Mouse (Mus musculus) erythroblast, embryonic 14.5 days (primary cell): ENCODE data around the gene Kcnn1.

Experiments
- GATA1 ChIP-seq: IDR thresholded peaks from 2 replicates; pipeline ENCODE4 v1.6.1; 2012; ENCODE audit warnings: low read length, inconsistent platforms, mixed read lengths
- TAL1 ChIP-seq: IDR thresholded peaks from 3 replicates; pipeline ENCODE4 v1.6.1; 2012; ENCODE audit warnings: low read length, inconsistent platforms, mixed read lengths

GRCm38 (mm10) chr8:70850947-70851346 lies 12.1 kb downstream of the Kcnn1 start:
- TF ChIP-seq GATA1 (no peak), TAL1 (no peak)
